Mouse (Mus musculus) heart, postnatal 4 days (tissue): ENCODE results near the gene Pfdn6. TPM values are rescaled to one million over a fixed set of nuclear protein-coding genes. Genes with fewer than 3 reads are reported as not detected.

Experiments
- DNase-seq: peaks from one replicate; pipeline ENCODE4 v3.0.0; 2021
- total RNA-seq, 2 experiments: library from RNA; stranded (reverse); gene quantifications; 2 replicates each; pipeline ENCODE4 v1.2.3; 2021

Pfdn6 gene
- total RNA-seq, 2 experiments from 2014 or later, result 78.0 to 79.5 TPM

DNA sequence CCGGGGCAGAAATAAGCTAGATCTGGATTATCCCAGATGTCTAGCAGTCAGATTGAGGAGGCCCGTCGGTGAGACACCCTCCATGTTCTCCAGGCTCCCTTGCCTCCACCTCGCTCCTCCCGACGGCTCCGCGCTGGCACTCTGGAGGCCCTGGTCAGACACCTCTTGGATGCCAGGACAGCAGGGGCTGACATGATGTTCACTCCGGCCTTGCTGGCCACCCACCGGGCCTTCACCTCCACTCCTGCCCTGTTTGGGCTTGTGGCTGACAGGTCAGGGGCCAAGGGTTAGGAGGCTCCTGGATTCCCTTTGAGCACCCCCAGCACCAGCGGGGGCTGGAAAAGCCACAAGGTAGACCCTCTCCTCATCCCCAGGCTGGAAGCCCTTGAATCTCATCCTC, 8.2 kb downstream of the Pfdn6 start:
- no peak for DNase-seq

- no peak for DNase-seq
Observed at GRCm38 (mm10) chr17:33931159-33931866, 8.8 kb downstream of the Pfdn6 start.

- peak; percentile 51 for DNase-seq
Observed at GRCm38 (mm10) chr17:33930280-33931158, 9.6 kb downstream of the Pfdn6 start.

- peak; percentile 97 for DNase-seq
Observed at GRCm38 (mm10) chr17:33929371-33930279, 10.5 kb downstream of the Pfdn6 start, which contains the start of gene Rgl2. TSS of gene Rgl2 (plus strand) at chr17:33929543.

DNA sequence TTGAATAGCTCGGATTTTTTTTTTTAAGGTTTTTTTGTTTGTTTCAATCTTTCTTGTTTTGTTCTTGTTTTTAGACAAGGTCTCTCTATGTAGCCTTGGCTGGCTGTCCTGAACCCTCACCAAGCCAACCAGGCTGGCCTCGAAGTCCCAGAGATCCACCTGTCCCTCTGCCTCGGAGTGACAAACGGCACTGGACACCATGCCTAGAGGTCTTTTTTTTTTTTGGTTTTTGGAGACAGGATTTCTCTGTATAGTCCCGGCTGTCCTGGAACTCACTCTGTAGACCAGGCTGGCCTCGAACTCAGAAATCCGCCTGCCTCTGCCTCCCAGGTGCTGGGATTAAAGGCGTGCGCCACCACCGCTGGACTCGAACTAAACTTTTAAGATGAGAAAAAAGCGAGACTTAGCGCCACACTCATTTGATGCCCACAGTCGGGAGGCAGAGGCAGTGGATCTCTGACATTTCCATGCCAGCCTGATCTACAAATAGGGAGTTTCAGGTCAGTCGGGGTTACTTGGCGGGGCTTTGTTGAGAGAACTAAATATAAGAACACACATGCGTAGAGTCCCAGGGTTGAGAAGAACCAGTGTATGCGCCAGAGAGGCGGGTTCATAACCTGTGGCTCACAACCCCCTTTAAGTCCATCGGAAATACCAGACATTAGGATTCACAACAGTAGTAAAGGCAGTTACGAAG, 11.7 kb downstream of the Pfdn6 start:
- no peak for DNase-seq

DNA sequence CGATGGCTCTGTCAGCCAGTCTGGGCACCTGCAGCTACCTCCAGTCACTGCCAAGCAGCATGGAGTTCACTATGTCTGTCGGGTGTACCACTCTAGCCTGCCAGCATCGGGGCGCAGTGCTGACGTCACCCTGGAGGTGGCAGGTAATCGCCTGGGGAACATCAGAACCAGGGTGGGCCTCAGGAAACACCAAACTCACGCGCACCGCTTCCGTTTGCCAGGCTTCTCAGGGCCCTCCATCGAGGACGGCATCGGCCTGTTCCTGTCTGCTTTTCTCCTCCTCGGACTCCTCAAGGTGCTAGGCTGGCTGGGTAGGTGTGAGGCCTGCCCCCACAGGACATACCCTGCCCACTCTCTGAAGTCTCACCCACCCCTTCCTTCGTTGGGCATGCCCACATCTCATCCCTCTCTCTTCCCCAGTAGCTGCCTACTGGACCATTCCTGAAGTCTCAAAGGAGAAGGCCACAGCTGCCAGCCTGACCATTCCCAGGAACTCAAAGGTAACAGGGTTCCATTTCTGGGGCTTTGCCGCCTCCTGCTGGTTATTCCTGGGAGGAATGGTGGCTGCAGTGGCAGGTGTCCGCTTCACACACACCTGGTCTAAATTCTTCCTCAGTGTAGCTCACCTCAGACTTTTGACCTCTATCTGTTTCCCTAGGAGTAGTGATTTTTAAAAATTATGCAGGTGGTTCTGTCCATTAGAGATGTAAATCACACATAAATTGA, 13.8 kb downstream of the Pfdn6 start:
- no peak for DNase-seq

- no peak for DNase-seq
Observed at GRCm38 (mm10) chr17:33925406-33926116, 14.6 kb downstream of the Pfdn6 start.

DNA sequence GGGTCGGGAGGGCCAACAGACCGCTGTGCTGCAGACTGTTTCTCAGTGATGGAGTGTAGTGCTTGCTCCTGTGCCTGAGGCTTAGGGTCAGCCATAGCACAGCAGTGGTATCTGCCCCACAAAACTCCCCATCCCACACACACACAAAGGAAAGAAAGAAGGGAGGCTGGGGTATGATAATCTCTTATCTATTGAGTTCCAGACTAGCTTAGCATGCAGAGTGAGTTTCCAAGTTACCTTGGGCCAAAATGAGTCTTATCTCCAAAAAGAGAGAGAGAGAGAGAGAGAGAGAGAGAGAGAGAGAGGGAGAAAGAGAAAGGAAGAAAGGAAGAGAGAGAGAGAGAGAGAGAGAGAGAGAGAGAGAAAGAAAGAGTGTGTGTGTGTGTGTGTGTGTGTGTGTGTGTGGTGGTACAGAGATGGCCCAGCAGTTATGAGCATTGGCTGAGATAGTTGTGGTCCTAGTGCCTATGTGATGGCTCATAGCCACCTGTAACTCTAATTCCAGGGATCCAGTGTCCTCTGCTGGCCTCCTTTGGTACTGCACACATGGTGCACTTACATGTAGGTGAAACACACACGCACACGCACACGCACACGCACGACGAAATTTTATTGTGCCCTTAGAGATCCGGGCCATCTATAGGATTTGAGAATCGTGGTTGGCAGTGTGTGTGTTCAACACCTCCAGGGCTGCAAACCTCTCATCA, 15.4 kb downstream of the Pfdn6 start:
- peak; percentile 65 for DNase-seq

GRCm38 (mm10) chr17:33921361-33921760, 18.8 kb downstream of the Pfdn6 start:
- DNase-seq, result no peak

GRCm38 (mm10) chr17:33920282-33921097, 19.7 kb downstream of the Pfdn6 start:
- DNase-seq, result peak; percentile 89

- DNase-seq, result peak; percentile 85
Observed at GRCm38 (mm10) chr17:33919351-33920281, 20.5 kb downstream of the Pfdn6 start.

- no peak for DNase-seq
Observed at GRCm38 (mm10) chr17:33918293-33919203, 21.6 kb downstream of the Pfdn6 start.

DNA sequence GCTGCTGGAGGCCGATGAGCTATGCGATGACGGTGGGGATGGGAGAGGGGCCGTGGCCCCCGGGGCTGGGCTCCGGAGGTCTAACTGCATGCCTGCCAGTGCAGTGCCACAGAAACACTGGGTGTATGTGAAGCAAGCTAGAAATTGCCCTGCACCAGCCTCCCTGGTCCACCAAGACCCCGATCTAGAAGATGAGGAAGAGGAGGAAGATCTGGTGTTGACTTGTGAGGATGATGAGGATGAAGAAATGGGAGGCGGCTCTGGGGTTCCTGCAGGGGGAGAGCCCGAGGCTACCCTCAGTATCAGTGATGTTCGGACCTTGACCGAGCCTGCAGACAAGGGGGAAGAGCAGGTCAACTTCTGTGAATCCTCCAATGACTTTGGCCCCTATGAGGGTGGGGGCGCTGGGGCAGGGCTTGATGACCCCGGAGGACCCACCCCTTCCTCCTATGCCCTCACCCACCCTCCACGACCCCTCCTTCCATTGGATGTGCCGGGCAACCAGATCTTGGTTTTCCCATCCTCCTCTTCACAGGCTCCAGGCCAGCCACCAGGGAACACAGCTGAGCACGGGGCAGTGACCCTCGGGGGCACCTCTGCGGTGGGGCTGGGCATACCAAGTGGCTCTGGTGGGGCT, 22.4 kb downstream of the Pfdn6 start:
- DNase-seq, result no peak

DNA sequence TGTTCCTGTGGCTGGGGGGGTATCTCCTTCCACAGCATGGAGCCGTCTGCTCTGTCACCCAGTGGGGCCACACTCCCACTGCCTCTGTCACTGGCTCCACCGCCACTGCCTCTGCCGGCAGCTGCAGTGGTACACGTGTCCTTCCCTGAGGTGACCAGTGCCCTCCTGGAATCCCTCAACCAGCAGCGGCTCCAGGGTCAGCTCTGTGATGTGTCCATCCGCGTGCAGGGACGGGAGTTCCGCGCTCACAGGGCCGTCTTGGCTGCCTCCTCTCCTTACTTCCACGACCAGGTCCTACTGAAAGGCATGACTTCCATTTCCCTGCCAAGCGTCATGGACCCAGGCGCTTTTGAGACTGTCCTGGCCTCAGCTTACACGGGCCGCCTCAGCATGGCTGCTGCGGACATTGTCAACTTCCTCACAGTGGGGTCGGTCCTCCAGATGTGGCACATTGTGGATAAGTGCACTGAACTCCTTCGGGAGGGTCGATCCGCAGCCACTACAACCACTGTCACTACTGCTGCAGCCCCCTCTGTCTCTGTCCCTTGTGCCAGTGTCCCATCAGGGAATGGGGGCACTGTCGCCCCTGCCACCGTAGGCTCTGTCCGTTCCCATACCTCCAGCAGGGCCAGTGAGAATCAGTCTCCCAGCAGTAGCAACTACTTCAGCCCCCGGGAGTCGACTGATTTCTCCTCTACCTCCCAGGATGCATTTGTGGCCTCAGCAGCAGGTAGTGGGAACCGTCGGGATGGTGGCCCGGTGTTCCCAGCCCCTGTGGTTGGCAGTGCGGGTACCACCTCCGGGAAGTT, 23.1 kb downstream of the Pfdn6 start:
- no peak for DNase-seq

- DNase-seq, result no peak
Observed at GRCm38 (mm10) chr17:33916294-33916693, 23.8 kb downstream of the Pfdn6 start.
